Mouse (Mus musculus) embryonic facial prominence, embryonic 14.5 days (tissue): ENCODE data around the gene Map2k7. TPM values are rescaled to one million over a fixed set of nuclear protein-coding genes. Genes with fewer than 3 reads are reported as not detected.
"Not testable (repeated sequence)": the region's sequence is repeated elsewhere in the genome, so short reads cannot be mapped to it uniquely, and the experiment has no call there.

Experiments used
- ATAC-seq: fragments of 200-750 bp; cut with Nextera tagmentation; 2 replicates; pipeline ENCODE4 v1.8.0; 2017; ENCODE audit warnings: low read depth, moderate number of reproducible peaks, moderate TSS enrichment
- DNase-seq: peaks from one replicate; pipeline ENCODE4 v3.0.0-alpha.2; 2015; ENCODE audit warnings: low spot score
- H3K27ac ChIP-seq: fragments of 300-500 bp; sonication (generic); replicated peaks from 2 replicates; pipeline ENCODE4 v1.5.1; 2014; ENCODE audit warnings: low read depth, mild to moderate bottlenecking, low read length, moderate library complexity
- H3K27me3 ChIP-seq: fragments of 300-500 bp; sonication (generic); replicated peaks from 2 replicates; pipeline ENCODE4 v1.6.1; 2014; ENCODE audit warnings: low read length; ENCODE audit not compliant: control insufficient read depth, insufficient read depth
- H3K36me3 ChIP-seq: fragments of 300-500 bp; sonication (generic); 2 replicates; pipeline ENCODE4 v1.6.1; 2014; ENCODE audit warnings: low read length, mixed read lengths; ENCODE audit not compliant: control insufficient read depth, insufficient read depth
- H3K4me1 ChIP-seq: fragments of 300-500 bp; sonication (generic); 2 replicates; pipeline ENCODE4 v1.6.1; 2014; ENCODE audit warnings: antibody characterized with exemption, low read length; ENCODE audit not compliant: control insufficient read depth, insufficient read depth
- H3K4me2 ChIP-seq: fragments of 300-500 bp; sonication (generic); 2 replicates; pipeline ENCODE4 v1.6.1; 2014; ENCODE audit warnings: low read depth, mild to moderate bottlenecking, low read length, moderate library complexity, mixed read lengths
- H3K4me3 ChIP-seq: fragments of 300-500 bp; sonication (generic); 2 replicates; pipeline ENCODE4 v1.5.1; 2014; ENCODE audit warnings: low read depth, mild to moderate bottlenecking, low read length
- H3K9ac ChIP-seq: fragments of 300-500 bp; sonication (generic); 2 replicates; pipeline ENCODE4 v1.6.1; 2014; ENCODE audit warnings: low read depth, mild to moderate bottlenecking, low read length, moderate library complexity, mixed read lengths
- H3K9me3 ChIP-seq: fragments of 300-500 bp; sonication (generic); 2 replicates; pipeline ENCODE4 v1.6.1; 2016; ENCODE audit warnings: low read length; ENCODE audit not compliant: control insufficient read depth
- WGBS: fragments of 180-500 bp; shearing (Covaris S2); extraction: QIAGEN DNeasy Blood & Tissue Kit; methylation state at CpG from one replicate; pipeline ENCODE4 v1.1.7; 2014; 5-methylcytosine and 5-hydroxymethylcytosine counted together
- polyA plus RNA-seq: library from polyadenylated mRNA; unstranded; fragments of >200 nt; fragmentation: Nextera tagmentation; extraction: Ambion mirVana; gene quantifications from 2 replicates; pipeline ENCODE4 v1.2.1, GENCODE M21; 2014

The Map2k7 gene
- polyA plus RNA-seq, 1 experiment from 2014 or later = 18.1 TPM

DNA sequence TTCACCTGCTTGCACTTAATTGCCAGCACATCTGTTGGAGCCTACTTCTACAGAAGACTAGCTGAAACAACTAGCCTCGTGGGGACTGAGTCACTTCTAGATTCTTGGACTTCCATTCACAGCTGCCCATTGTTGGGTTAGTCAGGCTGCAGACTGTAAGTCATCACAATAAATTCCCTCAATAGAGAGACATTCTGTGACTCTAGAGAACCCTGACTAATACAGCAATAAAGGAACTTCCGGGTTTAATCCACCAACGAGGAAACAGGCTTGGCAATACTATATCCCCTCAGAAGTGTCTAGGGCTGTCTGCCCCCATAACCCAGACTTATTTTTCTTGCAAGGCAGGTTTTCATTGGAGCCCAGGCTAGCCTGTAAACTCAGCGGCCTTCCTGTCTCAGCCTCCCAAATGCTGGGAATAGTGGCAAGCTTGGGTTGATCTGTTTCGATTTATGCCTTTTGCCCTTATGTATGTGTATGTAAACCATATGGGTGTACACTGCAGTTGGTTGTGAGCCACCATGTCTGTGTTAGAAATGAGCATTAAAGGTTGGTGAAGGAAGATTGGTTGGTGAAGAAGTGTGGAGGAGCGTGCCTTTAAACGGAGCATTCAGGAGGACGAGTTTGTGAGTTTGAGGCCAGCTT is 13.7 kb downstream of the Map2k7 start:
- Histone ChIP-seq H3K9me3 (no peaks in the 10 kb centered on the region), H3K9ac (peak overlapping the region; percentile 86), H3K27me3 (no peaks in the 10 kb centered on the region), H3K4me3 (peak overlapping the region; percentile 77), H3K4me1 (peaks cover 18% of the 10 kb centered on the region), H3K36me3 (peaks cover 54% of the 10 kb centered on the region), H3K27ac (peak overlapping the region; percentile 90; the same call in 1 of the 2 replicates), H3K4me2 (peak overlapping the region; percentile 80)
- 48% methylated on average over 8 of the region's 8 CpGs for WGBS
- ATAC-seq (no peak), DNase-seq (no peak)

GRCm38 (mm10) chr8:4252934-4253841 is 14.6 kb downstream of the Map2k7 start, which contains the start of gene Snapc2:
Gene Snapc2 (plus strand): TSS chr8:4253080.
- peak; percentile 98 for DNase-seq
- Histone ChIP-seq H3K27ac (peak within 1 kb of the TSS; percentile 90), H3K36me3 (peaks cover 46% of the 10 kb centered on the region), H3K4me1 (peaks cover 18% of the 10 kb centered on the region), H3K27me3 (no peaks in the 10 kb centered on the region), H3K4me3 (peak within 1 kb of the TSS; percentile 77), H3K9ac (peak within 1 kb of the TSS; percentile 86), H3K4me2 (peak within 1 kb of the TSS; percentile 80), H3K9me3 (no peaks in the 10 kb centered on the region)
- peak; percentile 91 for ATAC-seq
- under 1% methylated on average over 42 of the region's 69 CpGs for WGBS

DNA sequence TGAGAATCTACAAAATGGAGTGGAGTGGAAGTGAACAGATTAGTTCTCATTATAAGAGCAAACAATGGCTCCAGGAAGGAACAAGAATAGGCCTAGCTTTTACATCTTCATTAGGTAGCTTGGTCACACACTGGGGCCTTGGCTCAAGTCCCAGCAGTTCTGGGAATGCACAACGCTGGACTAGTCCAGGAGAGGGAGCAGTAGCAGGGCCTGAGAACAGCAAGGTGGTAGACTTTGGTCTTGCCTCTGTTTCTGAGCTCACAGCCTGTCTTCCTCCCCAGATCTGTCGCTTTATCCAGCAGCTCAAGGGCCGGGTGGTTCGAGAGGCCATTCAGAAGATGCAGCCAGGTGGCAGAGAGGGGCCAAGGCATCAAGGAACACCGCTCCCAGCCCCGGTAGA is 15.5 kb downstream of the Map2k7 start:
- H3K27ac ChIP-seq = peak overlapping the region; percentile 90
- H3K9ac ChIP-seq = peak overlapping the region; percentile 86
- H3K4me3 ChIP-seq = peak overlapping the region; percentile 77
- peak overlapping the region; percentile 80 for H3K4me2 ChIP-seq
- H3K9me3 ChIP-seq = no peaks in the 10 kb centered on the region
- 57% methylated on average over 6 of the region's 6 CpGs for WGBS
- H3K36me3 ChIP-seq = peaks cover 38% of the 10 kb centered on the region
- no peaks in the 10 kb centered on the region for H3K27me3 ChIP-seq
- DNase-seq (peak; percentile 80), ATAC-seq (no peak)
- peaks cover 15% of the 10 kb centered on the region for H3K4me1 ChIP-seq

- not testable (repeated sequence) for H3K27ac ChIP-seq, H3K4me2 ChIP-seq, H3K4me3 ChIP-seq, ATAC-seq, H3K9me3 ChIP-seq, DNase-seq, H3K27me3 ChIP-seq, H3K9ac ChIP-seq
- H3K36me3 ChIP-seq = peaks cover 42% of the 10 kb centered on the region
- WGBS = 90% methylated on average over 7 of the region's 7 CpGs
- H3K4me1 ChIP-seq = peaks cover 18% of the 10 kb centered on the region
These were observed 16.9 kb downstream of the Map2k7 start for GRCm38 (mm10) chr8:4255471-4255870.

DNA sequence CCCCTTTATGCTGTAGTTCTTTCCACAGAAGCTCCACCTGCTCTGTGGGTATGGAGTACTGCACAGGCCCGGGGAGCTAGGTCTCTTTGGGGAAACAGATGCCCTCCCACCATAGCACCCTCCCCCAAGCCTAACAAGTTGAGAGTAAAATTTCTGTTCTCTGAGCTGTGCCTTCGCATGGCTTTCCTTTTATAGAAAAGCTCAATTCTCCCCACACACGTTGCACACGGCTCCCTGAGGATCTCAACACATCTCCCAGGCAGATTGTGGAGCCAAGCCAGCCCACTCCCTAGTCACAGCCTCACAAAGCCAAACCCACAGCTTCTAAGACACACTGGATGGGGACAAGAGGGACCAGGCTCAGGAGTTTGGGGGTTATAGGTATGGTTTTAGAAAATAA is 18.4 kb downstream of the Map2k7 start:
- Histone ChIP-seq H3K4me2 (peak overlapping the region; percentile 75), H3K27me3 (no peaks in the 10 kb centered on the region), H3K27ac (0 out of 2 replicates have a peak overlapping the region, but pooled peaks have one; percentile 0), H3K36me3 (peaks cover 56% of the 10 kb centered on the region), H3K4me1 (peaks cover 18% of the 10 kb centered on the region; the same call in 1 of the 2 replicates), H3K4me3 (no peak overlapping the region), H3K9me3 (no peaks in the 10 kb centered on the region), H3K9ac (0 out of 2 replicates have a peak overlapping the region, but pooled peaks have one; percentile 22)
- DNase-seq (peak; percentile 24), ATAC-seq (no peak)
- 43% methylated on average over 4 of the region's 4 CpGs for WGBS

- ATAC-seq (no peak), DNase-seq (no peak)
- Histone ChIP-seq H3K27me3 (no peaks in the 10 kb centered on the region), H3K4me1 (peaks cover 16% of the 10 kb centered on the region; the same call in 1 of the 2 replicates), H3K27ac (no peak overlapping the region), H3K9me3 (no peaks in the 10 kb centered on the region), H3K4me3 (0 out of 2 replicates have a peak overlapping the region, but pooled peaks have one; percentile 78), H3K36me3 (peaks cover 61% of the 10 kb centered on the region), H3K4me2 (peak overlapping the region; percentile 75), H3K9ac (peak overlapping the region; percentile 82; the same call in 1 of the 2 replicates)
- 74% methylated on average over 4 of the region's 4 CpGs for whole genome bisulfite sequencing
These were observed 18.8 kb downstream of the Map2k7 start for GRCm38 (mm10) chr8:4257350-4257749.

DNA sequence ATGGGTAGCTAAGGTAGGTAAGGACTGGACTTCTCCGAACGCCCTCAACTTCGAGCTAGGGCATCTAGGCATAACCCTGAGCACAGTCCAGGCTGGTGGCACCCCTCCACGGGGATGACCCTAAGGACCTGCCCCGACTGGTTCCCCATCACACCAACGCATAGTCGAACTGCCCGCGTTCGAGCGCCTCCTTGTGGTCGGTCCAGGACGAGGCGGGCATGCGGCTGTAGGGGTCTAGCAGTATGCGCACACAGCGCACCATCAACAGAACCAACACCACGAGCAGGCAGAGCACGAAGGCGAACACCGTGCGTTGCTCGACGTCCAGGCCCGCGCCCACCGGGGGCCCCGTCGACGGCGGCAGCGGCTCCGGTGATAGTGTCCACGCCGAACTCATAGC is 19.7 kb downstream of the Map2k7 start:
- Histone ChIP-seq H3K4me1 (peaks cover 13% of the 10 kb centered on the region; the same call in 1 of the 2 replicates), H3K9me3 (no peaks in the 10 kb centered on the region), H3K4me2 (peak overlapping the region; percentile 75), H3K9ac (peak overlapping the region; percentile 82), H3K27me3 (no peaks in the 10 kb centered on the region), H3K4me3 (peak overlapping the region; percentile 78), H3K36me3 (peaks cover 70% of the 10 kb centered on the region), H3K27ac (peak overlapping the region; percentile 86)
- ATAC-seq (peak; percentile 69), DNase-seq (peak; percentile 80)
- 2% methylated on average over 19 of the region's 35 CpGs for WGBS

- DNase-seq (peak; percentile 74), ATAC-seq (peak; percentile 65)
- Histone ChIP-seq H3K4me2 (peak overlapping the region; percentile 75), H3K9ac (peak overlapping the region; percentile 82), H3K9me3 (no peaks in the 10 kb centered on the region), H3K27ac (peak overlapping the region; percentile 86), H3K4me3 (peak overlapping the region; percentile 78), H3K27me3 (no peaks in the 10 kb centered on the region), H3K36me3 (peaks cover 74% of the 10 kb centered on the region), H3K4me1 (peaks cover 13% of the 10 kb centered on the region; the same call in 1 of the 2 replicates)
- WGBS = 0% methylated on average over 25 of the region's 32 CpGs
These were observed 20.1 kb downstream of the Map2k7 start for GRCm38 (mm10) chr8:4258678-4259077.
